Mouse (Mus musculus): Measurements from ENCODE around the gene Clcn6. TPM values are rescaled to one million over a fixed set of nuclear protein-coding genes. Genes with fewer than 3 reads are reported as not detected.

Clcn6 gene
- polyA plus RNA-seq, 1 experiment from 2014 or later, result 7.4 TPM

DNA sequence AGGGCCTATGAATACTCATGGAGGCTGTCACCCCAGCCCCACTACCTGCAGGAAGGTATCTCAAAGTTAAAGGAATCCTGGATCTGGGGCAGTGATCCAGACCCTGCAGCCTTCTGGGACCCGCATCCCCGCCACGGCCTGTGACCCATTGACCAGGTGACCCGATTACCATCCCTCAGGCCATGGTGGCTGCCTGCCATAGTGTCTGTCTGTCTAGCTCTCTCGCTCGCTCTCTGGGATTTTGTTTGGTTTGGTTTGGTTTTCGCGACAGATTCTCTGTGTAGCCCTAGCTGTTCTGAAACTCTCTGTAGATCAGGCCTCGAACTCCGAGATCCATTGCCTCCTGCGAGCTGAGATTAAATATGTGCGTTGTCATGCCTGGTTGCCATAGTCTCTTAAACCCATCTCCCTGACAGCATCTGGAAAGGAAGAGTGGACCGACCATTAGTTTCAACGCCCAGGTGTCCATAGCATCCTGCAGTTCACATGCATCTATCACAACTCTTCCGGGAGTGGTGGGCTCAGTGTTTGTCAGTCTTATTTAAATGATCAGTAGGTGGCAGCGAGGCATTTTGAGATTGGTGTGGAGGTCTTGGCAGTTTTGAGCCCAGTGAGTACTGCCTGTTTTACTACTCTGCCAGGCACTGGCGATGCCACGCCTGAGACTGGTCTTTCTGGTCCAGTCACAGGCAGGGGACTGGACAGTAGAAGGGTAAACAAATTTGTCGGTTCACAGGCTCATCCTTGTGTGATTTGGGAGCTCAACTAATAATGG is 820 bp upstream of the Clcn6 start:
- Histone ChIP-seq H3K27me3 (replicated peaks; ENCODE audit: control insufficient read depth, insufficient read depth, low read length) (no peaks in the 10 kb centered on the region), H3K4me3 (ENCODE audit: low read depth, low read length) (peak overlapping the region; percentile 87), H3K36me3 (ENCODE audit: control insufficient read depth, insufficient read depth, low read length) (peaks cover 27% of the 10 kb centered on the region), H3K27ac (replicated peaks; ENCODE audit: low read depth, low read length) (peak overlapping the region; percentile 83), H3K9ac (ENCODE audit: low read depth, low read length) (peak overlapping the region; percentile 80), H3K9me3 (ENCODE audit: control insufficient read depth, low read length) (no peaks in the 10 kb centered on the region), H3K4me2 (ENCODE audit: low read depth, low read length) (peak overlapping the region; percentile 95), H3K4me1 (ENCODE audit: control insufficient read depth, insufficient read depth, low read length) (peaks cover 33% of the 10 kb centered on the region)
- 19% methylated on average over 19 of the region's 19 CpGs for WGBS
- ATAC-seq (ENCODE audit: low read depth) (no peak), DNase-seq (ENCODE audit: low spot score) (peak; percentile 17)

- Histone ChIP-seq H3K27me3 (replicated peaks; ENCODE audit: control insufficient read depth, insufficient read depth, low read length) (no peaks in the 10 kb centered on the region), H3K9me3 (ENCODE audit: control insufficient read depth, low read length) (no peaks in the 10 kb centered on the region), H3K4me2 (ENCODE audit: low read depth, low read length) (peak overlapping the region; percentile 95), H3K36me3 (ENCODE audit: control insufficient read depth, insufficient read depth, low read length) (peaks cover 19% of the 10 kb centered on the region), H3K4me1 (ENCODE audit: control insufficient read depth, insufficient read depth, low read length) (peaks cover 33% of the 10 kb centered on the region), H3K4me3 (ENCODE audit: low read depth, low read length) (peak overlapping the region; percentile 87), H3K9ac (ENCODE audit: low read depth, low read length) (peak overlapping the region; percentile 80), H3K27ac (replicated peaks; ENCODE audit: low read depth, low read length) (peak overlapping the region; percentile 73)
- ATAC-seq (ENCODE audit: low read depth) (no peak), DNase-seq (ENCODE audit: low spot score) (no peak)
- WGBS, result 7% methylated on average over 24 of the region's 26 CpGs
Measured at GRCm38 (mm10) chr4:148038079-148038599, 482 bp downstream of the Clcn6 start.

DNA sequence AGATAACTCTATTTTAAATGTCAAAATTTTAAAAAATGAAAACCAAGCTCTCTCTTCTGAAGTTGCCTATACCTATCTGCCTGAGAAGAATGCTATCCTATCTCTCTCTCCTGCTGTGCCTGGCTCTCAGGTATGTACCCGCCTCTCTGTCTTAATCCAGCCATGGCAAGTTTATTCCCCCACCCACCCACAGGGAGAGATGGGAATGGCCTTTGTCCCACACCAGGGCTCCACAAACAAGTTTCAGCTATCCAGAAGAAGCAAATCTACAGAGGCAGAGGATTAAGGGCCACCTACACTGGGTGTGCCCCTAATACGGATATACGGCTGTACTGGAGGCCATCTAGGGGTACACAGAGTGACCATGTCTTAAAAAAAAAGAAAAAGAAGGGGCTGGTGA is 3.2 kb downstream of the Clcn6 start:
- Histone ChIP-seq H3K36me3 (ENCODE audit: control insufficient read depth, insufficient read depth, low read length) (peaks cover 24% of the 10 kb centered on the region), H3K9me3 (ENCODE audit: control insufficient read depth, low read length) (no peaks in the 10 kb centered on the region), H3K4me2 (ENCODE audit: low read depth, low read length) (no peak overlapping the region), H3K4me3 (ENCODE audit: low read depth, low read length) (no peak overlapping the region), H3K27ac (replicated peaks; ENCODE audit: low read depth, low read length) (no peak overlapping the region), H3K9ac (ENCODE audit: low read depth, low read length) (no peak overlapping the region), H3K27me3 (replicated peaks; ENCODE audit: control insufficient read depth, insufficient read depth, low read length) (no peaks in the 10 kb centered on the region), H3K4me1 (ENCODE audit: control insufficient read depth, insufficient read depth, low read length) (peaks cover 19% of the 10 kb centered on the region)
- DNase-seq (ENCODE audit: low spot score) (no peak), ATAC-seq (ENCODE audit: low read depth) (no peak)
- WGBS, result 90% methylated on average over 3 of the region's 3 CpGs

GRCm38 (mm10) chr4:148033858-148034410 is 4.7 kb downstream of the Clcn6 start:
- no peak for ATAC-seq (ENCODE audit: low read depth)
- no peak overlapping the region for H3K4me2 ChIP-seq (ENCODE audit: low read depth, low read length)
- peaks cover 6% of the 10 kb centered on the region for H3K4me1 ChIP-seq (ENCODE audit: control insufficient read depth, insufficient read depth, low read length)
- DNase-seq (ENCODE audit: low spot score), result no peak
- H3K4me3 ChIP-seq (ENCODE audit: low read depth, low read length), result no peak overlapping the region
- 84% methylated on average over 7 of the region's 7 CpGs for WGBS
- no peaks in the 10 kb centered on the region for H3K27me3 ChIP-seq (replicated peaks; ENCODE audit: control insufficient read depth, insufficient read depth, low read length)
- H3K27ac ChIP-seq (replicated peaks; ENCODE audit: low read depth, low read length), result no peak overlapping the region
- H3K36me3 ChIP-seq (ENCODE audit: control insufficient read depth, insufficient read depth, low read length), result peaks cover 31% of the 10 kb centered on the region
- no peak overlapping the region for H3K9ac ChIP-seq (ENCODE audit: low read depth, low read length)
- H3K9me3 ChIP-seq (ENCODE audit: control insufficient read depth, low read length), result no peaks in the 10 kb centered on the region

- H3K4me3 ChIP-seq (ENCODE audit: low read depth, low read length), result no peak overlapping the region
- no peak overlapping the region for H3K4me2 ChIP-seq (ENCODE audit: low read depth, low read length)
- DNase-seq (ENCODE audit: low spot score) (no peak), ATAC-seq (ENCODE audit: low read depth) (no peak)
- H3K9ac ChIP-seq (ENCODE audit: low read depth, low read length), result no peak overlapping the region
- H3K36me3 ChIP-seq (ENCODE audit: control insufficient read depth, insufficient read depth, low read length), result peaks cover 51% of the 10 kb centered on the region
- H3K27me3 ChIP-seq (replicated peaks; ENCODE audit: control insufficient read depth, insufficient read depth, low read length), result no peaks in the 10 kb centered on the region
- 78% methylated on average over 5 of the region's 5 CpGs for WGBS
- no peak overlapping the region for H3K27ac ChIP-seq (replicated peaks; ENCODE audit: low read depth, low read length)
- H3K4me1 ChIP-seq (ENCODE audit: control insufficient read depth, insufficient read depth, low read length), result no peaks in the 10 kb centered on the region
- H3K9me3 ChIP-seq (ENCODE audit: control insufficient read depth, low read length), result no peaks in the 10 kb centered on the region
Measured at GRCm38 (mm10) chr4:148030506-148030905, 8.1 kb downstream of the Clcn6 start.

DNA sequence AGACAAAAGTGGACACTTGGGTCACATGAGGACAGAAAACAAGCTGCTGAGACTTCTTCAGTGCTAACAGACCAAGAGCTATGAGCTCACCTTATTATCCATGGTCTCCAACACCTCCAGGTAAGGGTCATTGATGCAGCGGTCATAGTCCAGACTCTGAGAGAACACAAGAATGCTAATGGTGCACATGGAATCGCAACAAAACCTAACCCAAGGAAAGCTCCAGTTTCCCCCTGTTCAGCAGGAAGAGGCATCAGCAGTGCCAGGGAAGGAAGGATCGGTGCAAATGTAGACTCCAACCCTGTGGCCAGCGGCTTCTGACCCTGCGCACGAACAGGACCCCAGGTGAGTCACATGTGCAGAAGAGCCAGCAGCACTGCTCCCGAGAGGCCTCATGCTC is 9.3 kb downstream of the Clcn6 start:
- Histone ChIP-seq H3K4me2 (ENCODE audit: low read depth, low read length) (no peak overlapping the region), H3K4me1 (ENCODE audit: control insufficient read depth, insufficient read depth, low read length) (no peaks in the 10 kb centered on the region), H3K27me3 (replicated peaks; ENCODE audit: control insufficient read depth, insufficient read depth, low read length) (no peaks in the 10 kb centered on the region), H3K4me3 (ENCODE audit: low read depth, low read length) (no peak overlapping the region), H3K9me3 (ENCODE audit: control insufficient read depth, low read length) (no peaks in the 10 kb centered on the region), H3K9ac (ENCODE audit: low read depth, low read length) (no peak overlapping the region), H3K27ac (replicated peaks; ENCODE audit: low read depth, low read length) (no peak overlapping the region), H3K36me3 (ENCODE audit: control insufficient read depth, insufficient read depth, low read length) (peaks cover 55% of the 10 kb centered on the region)
- 93% methylated on average over 7 of the region's 7 CpGs for WGBS
- ATAC-seq (ENCODE audit: low read depth) (no peak), DNase-seq (ENCODE audit: low spot score) (no peak)

DNA sequence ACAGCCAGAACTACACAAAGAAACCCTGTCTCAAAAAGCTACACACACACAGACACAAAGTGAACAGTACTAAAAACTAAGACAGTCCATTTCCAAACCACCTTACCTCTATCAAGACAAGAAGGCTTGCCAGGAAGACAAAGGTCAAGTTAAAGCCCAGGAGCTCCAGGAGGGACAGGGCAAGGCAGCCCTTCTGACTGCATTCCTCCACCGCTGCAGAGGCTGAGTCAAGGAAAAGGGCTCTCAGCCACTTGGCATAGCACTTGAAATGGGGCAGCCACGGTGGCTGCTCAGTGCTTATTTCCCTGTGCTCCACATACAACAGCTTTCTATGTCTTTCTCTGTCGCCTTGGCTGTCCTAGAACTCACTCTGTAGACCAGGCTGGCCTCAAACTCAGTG is 14.6 kb downstream of the Clcn6 start:
- Histone ChIP-seq H3K36me3 (ENCODE audit: control insufficient read depth, insufficient read depth, low read length) (peaks cover 88% of the 10 kb centered on the region), H3K9me3 (ENCODE audit: control insufficient read depth, low read length) (no peaks in the 10 kb centered on the region), H3K4me3 (ENCODE audit: low read depth, low read length) (no peak overlapping the region), H3K27ac (replicated peaks; ENCODE audit: low read depth, low read length) (no peak overlapping the region), H3K4me1 (ENCODE audit: control insufficient read depth, insufficient read depth, low read length) (no peaks in the 10 kb centered on the region), H3K9ac (ENCODE audit: low read depth, low read length) (no peak overlapping the region), H3K27me3 (replicated peaks; ENCODE audit: control insufficient read depth, insufficient read depth, low read length) (no peaks in the 10 kb centered on the region), H3K4me2 (ENCODE audit: low read depth, low read length) (no peak overlapping the region)
- WGBS, result 90% methylated on average over 3 of the region's 3 CpGs
- ATAC-seq (ENCODE audit: low read depth) (no peak), DNase-seq (ENCODE audit: low spot score) (no peak)

- Histone ChIP-seq H3K9me3 (ENCODE audit: control insufficient read depth, low read length) (no peaks in the 10 kb centered on the region), H3K27ac (replicated peaks; ENCODE audit: low read depth, low read length) (peak overlapping the region; percentile 53), H3K4me1 (ENCODE audit: control insufficient read depth, insufficient read depth, low read length) (no peaks in the 10 kb centered on the region), H3K36me3 (ENCODE audit: control insufficient read depth, insufficient read depth, low read length) (peaks cover 96% of the 10 kb centered on the region), H3K4me2 (ENCODE audit: low read depth, low read length) (no peak overlapping the region), H3K27me3 (replicated peaks; ENCODE audit: control insufficient read depth, insufficient read depth, low read length) (no peaks in the 10 kb centered on the region), H3K4me3 (ENCODE audit: low read depth, low read length) (no peak overlapping the region), H3K9ac (ENCODE audit: low read depth, low read length) (no peak overlapping the region)
- ATAC-seq (ENCODE audit: low read depth) (peak; percentile 62), DNase-seq (ENCODE audit: low spot score) (peak; percentile 40)
- WGBS, result 39% methylated on average over 2 of the region's 2 CpGs
Measured at GRCm38 (mm10) chr4:148018410-148018809, 20.2 kb downstream of the Clcn6 start.

All from embryonic facial prominence, embryonic 14.5 days (tissue).